Mouse (Mus musculus) myocyte (in vitro differentiated cells): ENCODE data around the gene Ifna7.
"Not testable (repeated sequence)": the region's sequence is repeated elsewhere in the genome, so short reads cannot be mapped to it uniquely, and the experiment has no call there.

Experiments
- E2F4 ChIP-seq: IDR thresholded peaks from one replicate; pipeline ENCODE4 v1.6.1; 2011; ENCODE audit warnings: mild to moderate bottlenecking, control low read depth, moderate library complexity; ENCODE audit not compliant: insufficient read depth
- MAX ChIP-seq: IDR thresholded peaks from one replicate; pipeline ENCODE4 v1.6.1; 2011; ENCODE audit warnings: low read depth, mild to moderate bottlenecking, control low read depth
- MYOG ChIP-seq, 3 experiments: IDR thresholded peaks; one replicate each; pipeline ENCODE4 v1.6.1; 2011; ENCODE audit warnings: control low read depth in 2 of 3, low read depth in 2 of 3, mild to moderate bottlenecking in 2 of 3; ENCODE audit not compliant: insufficient read length in 2 of 3, control insufficient read depth in 1 of 3, insufficient read depth in 1 of 3
- POLR2A ChIP-seq: IDR thresholded peaks from one replicate; pipeline ENCODE4 v1.6.1; 2011; ENCODE audit warnings: low read depth, mild to moderate bottlenecking, control low read depth, moderate library complexity; ENCODE audit not compliant: insufficient read length
- POLR2AphosphoS2 ChIP-seq: IDR thresholded peaks from one replicate; pipeline ENCODE4 v1.6.1; 2011; ENCODE audit warnings: low read depth, control low read depth; ENCODE audit not compliant: insufficient read length
- USF1 ChIP-seq: IDR thresholded peaks from one replicate; pipeline ENCODE4 v1.6.1; 2011; ENCODE audit warnings: low read depth, mild to moderate bottlenecking, control low read depth, moderate library complexity

DNA sequence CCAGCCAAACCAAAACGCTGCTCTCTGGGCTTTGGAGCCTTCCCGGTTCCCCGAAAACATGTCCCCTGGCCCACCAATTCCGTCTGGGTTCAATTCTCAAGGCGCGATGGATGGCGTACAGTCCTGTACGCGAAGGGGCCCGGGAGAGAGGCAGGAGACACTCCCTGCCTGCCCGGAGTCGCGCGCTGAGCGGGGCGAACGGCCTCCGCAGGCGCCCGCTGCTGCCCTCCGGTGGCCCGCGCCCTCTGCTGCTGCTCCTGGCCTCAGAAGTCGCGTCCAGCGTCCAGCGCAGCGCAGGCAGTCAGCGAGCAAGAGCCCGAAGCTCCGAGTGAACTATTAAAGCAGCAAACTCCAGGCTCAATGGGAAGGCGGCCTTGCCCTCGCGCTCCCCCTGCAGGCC lies 10.3 kb upstream of the Ifna7 start:
- TF ChIP-seq POLR2A; POLR2AphosphoS2; MYOG (IDR thresholded peaks at IDR 0.05; ENCODE audit: control insufficient read depth in 1 of 3, insufficient read depth in 1 of 3, insufficient read length in 2 of 3, low read depth in 2 of 3); USF1; E2F4; MAX: not testable (repeated sequence)
